ENCODE assay signal across 22 mouse cellular contexts in the genomic region with DNA sequence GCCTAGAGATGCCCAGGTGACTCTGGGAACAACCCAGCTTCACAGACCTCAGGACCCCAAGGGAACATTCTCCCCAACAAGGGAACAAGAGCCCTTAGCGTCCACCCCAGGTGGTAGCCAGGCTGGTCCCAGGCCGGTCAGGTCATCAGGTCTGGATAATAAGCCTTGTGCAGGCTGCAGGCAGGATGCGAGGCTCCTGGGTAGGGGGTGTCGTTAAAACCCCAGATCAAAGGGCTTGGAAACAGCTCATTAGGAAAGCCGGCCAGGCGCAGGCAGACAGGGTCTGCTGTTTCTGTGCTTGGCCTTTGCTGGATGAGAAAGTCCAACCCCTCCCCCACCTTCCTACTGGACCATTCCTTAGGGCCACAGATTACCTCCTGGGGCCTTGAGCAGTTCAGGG. TPM values are rescaled to one million over a fixed set of nuclear protein-coding genes. Genes with fewer than 3 reads are reported as not detected.
DNase-seq lines count a peak whose midpoint lies in the region; ATAC-seq lines count a peak whose summit lies in the region.
"Had no signal": no experiment of that assay in that cellular context is flagged by ENCODE, and none has a peak within 500 bp of the region (broad histone marks: within the 10 kb centered on the region; RNA-seq: fewer than 3 reads in every experiment).

No protein-coding gene starts in this region.

- DNase-seq in gastrocnemius, adult 18-20 months (ENCODE audit: low spot score) = peak; percentile 55
- DNase-seq in gastrocnemius, postnatal 25 days = no peak
- DNase-seq in kidney, adult 18-20 months = no peak
- peak; percentile 89 for DNase-seq in forelimb bud, embryonic 11.5 days (ENCODE audit: low read depth, low spot score)
- no peak for DNase-seq in spleen, postnatal 4 days (ENCODE audit: low spot score in 2 of 2)
- DNase-seq: adrenal gland, postnatal 14 days; B cell, adult 2 months; cerebellum, adult 18-20 months; heart, adult 2 months; heart, postnatal 14 days; kidney, adult 11 months; lung, postnatal 14 days; thymus, postnatal 36 days had no signal

- H3K4me3 ChIP-seq in kidney, embryonic 15.5 days (replicated peaks) = no peak overlapping the region
- H3K4me3 ChIP-seq in limb, embryonic 15.5 days = no peak overlapping the region
- H3K4me3 ChIP-seq: forebrain, embryonic 13.5 days; heart, adult 2 months; hindbrain, embryonic 15.5 days had no signal

- no peaks in the 10 kb centered on the region for H3K9me3 ChIP-seq in kidney, embryonic 15.5 days (replicated peaks)
- no peaks in the 10 kb centered on the region for H3K9me3 ChIP-seq in limb, embryonic 15.5 days
- H3K9me3 ChIP-seq: forebrain, embryonic 13.5 days; hindbrain, embryonic 15.5 days had no signal

- peak overlapping the region; percentile 86 for H3K27ac ChIP-seq in kidney, embryonic 15.5 days
- H3K27ac ChIP-seq in limb, embryonic 15.5 days = peak overlapping the region; percentile 89
- H3K27ac ChIP-seq: forebrain, embryonic 13.5 days; heart, adult 2 months; hindbrain, embryonic 15.5 days had no signal

- ATAC-seq in kidney, embryonic 15.5 days (replicated peaks; ENCODE audit: low FRiP score) = no peak
- ATAC-seq in limb, embryonic 15.5 days (ENCODE audit: insufficient number of reproducible peaks, low FRiP score, low TSS enrichment, low read depth) = no peak
- ATAC-seq: activated CD4-positive, CD25-positive, alpha-beta regulatory T cell, adult 4 months; forebrain, embryonic 13.5 days; Patski had no signal

- no peaks in the 10 kb centered on the region for H3K36me3 ChIP-seq in kidney, embryonic 15.5 days
- H3K36me3 ChIP-seq in limb, embryonic 15.5 days = no peaks in the 10 kb centered on the region
- H3K36me3 ChIP-seq: hindbrain, embryonic 15.5 days had no signal

- no peak overlapping the region for H3K4me2 ChIP-seq in kidney, embryonic 15.5 days
- H3K4me2 ChIP-seq in limb, embryonic 15.5 days = no peak overlapping the region
- H3K4me2 ChIP-seq: forebrain, embryonic 13.5 days; hindbrain, embryonic 15.5 days had no signal

- H3K4me1 ChIP-seq in kidney, embryonic 15.5 days = peaks cover 71% of the 10 kb centered on the region
- H3K4me1 ChIP-seq in limb, embryonic 15.5 days = peaks cover 86% of the 10 kb centered on the region
- H3K4me1 ChIP-seq: hindbrain, embryonic 15.5 days had no signal

- H3K27me3 ChIP-seq in kidney, embryonic 15.5 days = no peaks in the 10 kb centered on the region
- H3K27me3 ChIP-seq in limb, embryonic 15.5 days = no peaks in the 10 kb centered on the region
- H3K27me3 ChIP-seq: forebrain, embryonic 13.5 days; hindbrain, embryonic 15.5 days; Patski had no signal

- no peak overlapping the region for H3K9ac ChIP-seq in kidney, embryonic 15.5 days
- H3K9ac ChIP-seq in limb, embryonic 15.5 days = no peak overlapping the region
- H3K9ac ChIP-seq: forebrain, embryonic 13.5 days; hindbrain, embryonic 15.5 days had no signal

- WGBS in kidney, embryonic 15.5 days = 23% methylated on average over 6 of the region's 6 CpGs
- WGBS in limb, embryonic 15.5 days = 35% methylated on average over 6 of the region's 6 CpGs

RNA-seq across cellular contexts. Expression of a gene that starts 16.2 kb away (rescaled TPM):
- 1 to 10 TPM; 1.7 to 1.9 TPM for total RNA-seq in gastrocnemius, adult 18-20 months (2021)
- total RNA-seq in gastrocnemius, postnatal 25 days (2021) = 10 to 100 TPM in 1 of 2 experiments, 1 to 10 TPM in 1; 8.6 to 18.3 TPM
- polyA plus RNA-seq in kidney, embryonic 15.5 days (2015; fragmentation: Nextera tagmentation; extraction: Ambion mirVana) = 25.8 and 26.8 TPM in 2 replicates
- 28.8 and 30.5 TPM in 2 replicates for polyA plus RNA-seq in limb, embryonic 15.5 days (2015; fragmentation: Nextera tagmentation; extraction: Ambion mirVana)

RNA-seq across cellular contexts. Expression of a gene that starts 50.1 kb away (rescaled TPM):
- total RNA-seq in gastrocnemius, adult 18-20 months (2021) = over 10,000 TPM; 35,269 to 35,976 TPM
- over 10,000 TPM; 28,170 to 31,317 TPM for total RNA-seq in gastrocnemius, postnatal 25 days (2021)
- 23.5 and 46.2 TPM in 2 replicates for polyA plus RNA-seq in kidney, embryonic 15.5 days (2015; fragmentation: Nextera tagmentation; extraction: Ambion mirVana)
- 154 and 517 TPM in 2 replicates for polyA plus RNA-seq in limb, embryonic 15.5 days (2015; fragmentation: Nextera tagmentation; extraction: Ambion mirVana)
- total RNA-seq: common myeloid progenitor, adult 5-6 weeks; left cerebral cortex, postnatal 36 days; megakaryocyte-erythroid progenitor cell, adult 5-6 weeks had no signal

Comparison
In these comparisons a context has a peak if more than half of its experiments do, and no peak if none do; other contexts are left out.
1. DNase-seq: peak in gastrocnemius, adult 18-20 months (single experiment) and forelimb bud, embryonic 11.5 days (single experiment); none in gastrocnemius, postnatal 25 days (single experiment), kidney, adult 18-20 months (single experiment) and spleen, postnatal 4 days (0 of 2).